Mouse (Mus musculus) ES-CJ7 (cell line): ENCODE data around the gene Tjp2.

ENCODE experiments used
- DNase-seq: peaks from one replicate; pipeline ENCODE4 v3.0.0; 2011; ENCODE audit warnings: low read depth, low spot score

Tjp2 gene

GRCm38 (mm10) chr19:24123534-24124290 is 101.1 kb downstream of the Tjp2 start:
- DNase-seq: no peak

DNA sequence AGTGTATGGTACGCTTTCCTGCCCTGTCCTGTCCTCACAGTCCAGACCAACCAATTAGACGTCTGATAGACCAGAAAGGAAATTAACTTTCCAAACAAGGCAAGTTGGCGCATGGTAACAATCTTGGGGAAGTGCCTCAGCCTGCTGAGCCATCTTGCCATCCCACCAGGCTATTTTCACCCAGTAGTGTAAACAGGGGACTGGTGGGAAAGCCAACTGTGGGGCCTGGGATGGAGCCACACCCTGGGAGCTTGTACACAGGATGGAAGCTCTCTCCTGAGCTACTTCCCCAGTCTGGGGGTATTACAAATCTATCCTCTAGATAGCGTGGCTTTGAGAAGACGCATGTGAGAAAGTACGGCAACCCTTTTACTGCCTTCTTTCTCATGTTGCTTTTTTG is 101.7 kb downstream of the Tjp2 start:
- no peak for DNase-seq

- no peak for DNase-seq
Observed at GRCm38 (mm10) chr19:24122647-24123046, 102.2 kb downstream of the Tjp2 start.

GRCm38 (mm10) chr19:24120811-24121210 is 104.0 kb downstream of the Tjp2 start:
- peak; percentile 21 for DNase-seq

- DNase-seq: no peak
Observed at GRCm38 (mm10) chr19:24118775-24119174, 106.1 kb downstream of the Tjp2 start.

DNA sequence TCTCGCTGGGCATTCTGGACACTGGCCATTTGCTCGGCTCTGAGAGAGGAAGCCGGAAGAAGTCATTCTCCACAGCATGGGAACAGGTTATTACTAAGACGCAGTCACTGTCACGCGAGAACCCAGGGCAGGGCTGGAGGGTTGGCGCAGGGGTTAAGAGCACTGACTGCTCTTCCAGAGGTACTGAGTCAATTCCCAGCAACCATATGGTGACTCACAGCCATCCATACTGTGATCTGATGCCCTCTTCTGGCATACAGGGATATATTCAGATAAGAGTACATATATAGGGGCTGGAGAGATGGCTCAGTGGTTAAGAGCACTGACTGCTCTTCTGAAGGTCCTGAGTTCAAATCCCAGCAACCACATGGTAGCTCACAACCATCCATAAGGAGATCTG is 113.2 kb downstream of the Tjp2 start:
- DNase-seq: peak; percentile 55

DNA sequence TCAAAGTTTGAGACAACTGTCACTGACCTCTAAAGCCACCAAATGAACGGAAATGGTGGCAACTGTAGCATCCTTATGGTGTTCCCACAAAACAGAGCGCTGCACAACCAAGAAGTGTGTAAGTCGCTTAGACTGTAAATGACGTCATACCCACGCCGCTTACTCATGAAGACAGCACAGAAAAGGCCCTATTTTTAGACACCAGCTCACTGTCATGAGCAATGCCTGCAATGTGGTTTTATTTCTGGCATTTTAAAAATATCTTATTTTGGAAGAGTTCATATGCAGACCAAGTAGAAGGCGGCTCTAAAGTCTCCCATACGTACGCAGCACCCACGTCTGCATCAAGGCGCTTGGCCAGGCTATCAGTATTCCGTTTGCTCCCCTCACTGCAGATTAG is 117.1 kb downstream of the Tjp2 start:
- DNase-seq: no peak

DNA sequence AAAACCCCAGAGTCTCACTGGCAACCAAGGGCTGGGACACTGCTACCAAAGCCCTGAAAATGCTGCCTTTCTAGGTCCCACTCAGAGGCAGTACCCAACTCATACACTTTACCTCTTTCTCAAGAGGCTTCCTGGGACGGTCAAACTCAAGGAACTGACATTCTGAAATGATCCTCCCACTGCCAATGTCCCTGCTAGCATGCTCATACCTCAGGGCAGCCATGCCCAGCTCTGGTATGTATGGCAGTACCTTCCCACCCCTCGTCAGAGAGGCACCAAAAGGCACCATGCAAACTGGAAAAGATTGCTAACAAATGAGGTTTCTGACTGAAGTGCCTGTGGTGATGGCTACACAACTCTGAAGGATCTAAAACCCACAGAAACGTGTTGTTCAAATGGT is 121.0 kb downstream of the Tjp2 start:
- no peak for DNase-seq

DNA sequence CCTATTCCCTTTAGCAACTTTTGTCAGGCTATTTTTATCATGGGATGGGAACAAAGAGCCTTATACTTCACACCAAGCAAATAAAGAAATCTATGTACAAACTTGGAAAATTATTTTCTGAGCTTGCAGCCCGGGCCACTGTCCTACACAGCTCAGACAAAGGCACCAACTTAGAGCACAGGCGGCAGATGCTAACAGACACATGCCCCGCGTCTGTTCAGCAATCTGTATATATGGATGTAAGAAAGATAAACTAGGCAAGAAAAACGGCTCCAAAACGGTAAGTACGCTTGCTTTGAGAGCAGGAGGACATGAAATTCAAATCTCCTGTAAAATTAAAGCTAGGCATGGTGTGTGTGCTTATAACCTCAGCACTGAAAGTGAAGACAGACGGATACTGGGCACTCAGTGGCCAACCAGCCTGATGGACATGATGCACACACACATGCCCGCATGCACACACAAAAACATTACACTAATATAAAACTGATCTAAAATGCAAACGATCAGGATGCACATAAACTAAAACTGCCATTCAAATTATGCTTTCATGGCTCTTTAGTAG is 122.2 kb downstream of the Tjp2 start:
- DNase-seq: no peak

- DNase-seq: peak; percentile 81
Observed at GRCm38 (mm10) chr19:24101183-24101582, 123.6 kb downstream of the Tjp2 start.

GRCm38 (mm10) chr19:24098691-24099090 is 126.1 kb downstream of the Tjp2 start:
- no peak for DNase-seq

- no peak for DNase-seq
Observed at GRCm38 (mm10) chr19:24097666-24098455, 127.0 kb downstream of the Tjp2 start.

GRCm38 (mm10) chr19:24092060-24092459 is 132.8 kb downstream of the Tjp2 start:
- DNase-seq: peak; percentile 41

- no peak for DNase-seq
Observed at GRCm38 (mm10) chr19:24090366-24090765, 134.5 kb downstream of the Tjp2 start.

DNA sequence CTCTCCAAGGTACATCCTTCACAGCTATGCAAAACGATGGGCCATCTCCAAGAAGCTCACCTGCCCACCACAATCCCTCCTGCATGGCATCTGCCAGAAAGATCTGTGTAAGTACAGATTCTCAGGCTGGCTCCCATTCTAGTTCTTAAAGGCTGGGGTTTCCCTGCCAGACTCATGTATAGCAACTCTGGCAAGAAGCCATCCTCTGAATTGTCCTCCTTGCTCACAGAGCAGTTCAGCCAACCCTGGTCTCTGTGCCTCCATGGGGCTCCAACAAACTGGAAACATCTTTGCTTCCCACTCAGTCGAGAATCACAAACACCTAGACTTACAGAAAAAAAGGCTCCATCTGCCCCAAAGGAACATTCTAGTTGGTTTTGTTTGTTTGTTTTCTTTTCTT is 139.5 kb downstream of the Tjp2 start:
- DNase-seq: no peak

DNA sequence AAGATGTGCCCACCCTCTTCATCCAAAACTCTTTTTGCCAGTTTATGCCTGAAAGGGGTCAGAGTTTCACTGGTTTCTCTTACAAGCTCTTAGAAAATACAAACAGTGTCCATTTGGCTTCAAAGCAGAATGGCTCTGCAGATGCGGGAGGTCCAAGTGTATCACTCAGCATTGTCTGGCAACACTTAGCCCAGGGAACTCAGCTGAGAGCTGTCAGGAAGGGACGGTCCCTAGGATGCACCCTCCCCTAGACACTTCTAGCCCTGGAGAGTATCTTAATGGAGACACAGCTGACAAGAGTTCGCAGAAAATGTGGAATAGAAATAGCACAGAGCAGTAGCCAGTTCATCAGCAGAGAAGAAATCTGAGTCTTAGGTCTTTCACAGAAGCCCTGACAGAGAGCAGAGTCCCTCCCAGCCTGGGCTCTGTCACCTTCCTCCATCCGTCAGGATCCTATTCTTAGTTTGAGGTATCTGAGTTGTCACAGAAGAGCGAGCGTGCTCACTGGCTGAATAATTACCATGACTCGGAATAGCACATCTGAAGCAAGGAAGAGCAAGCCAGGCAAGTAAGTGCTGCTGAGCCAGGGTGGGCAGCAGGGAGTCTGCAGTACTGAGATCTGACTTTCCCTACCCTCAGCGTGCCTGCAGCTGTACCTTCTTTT is 144.3 kb downstream of the Tjp2 start:
- DNase-seq: no peak

DNA sequence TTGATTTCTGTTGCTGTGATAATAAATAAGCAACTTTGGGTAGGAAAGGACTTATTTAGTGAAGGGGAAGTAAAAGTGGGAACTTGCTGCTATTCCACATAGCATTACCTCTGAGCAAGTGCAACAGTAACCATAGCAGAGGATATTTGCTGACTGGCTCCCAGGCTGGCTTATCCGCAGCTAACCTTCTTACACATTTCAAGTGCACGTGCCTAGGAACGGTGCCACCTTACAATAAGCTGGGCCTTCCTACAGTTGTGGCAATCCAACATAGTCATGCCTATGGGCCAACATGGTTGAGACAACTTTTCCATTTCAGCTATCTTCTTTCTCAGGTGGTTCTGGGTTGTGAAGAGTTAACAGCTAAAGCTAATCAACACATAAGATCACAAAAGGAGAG is 147.2 kb downstream of the Tjp2 start:
- no peak for DNase-seq

DNA sequence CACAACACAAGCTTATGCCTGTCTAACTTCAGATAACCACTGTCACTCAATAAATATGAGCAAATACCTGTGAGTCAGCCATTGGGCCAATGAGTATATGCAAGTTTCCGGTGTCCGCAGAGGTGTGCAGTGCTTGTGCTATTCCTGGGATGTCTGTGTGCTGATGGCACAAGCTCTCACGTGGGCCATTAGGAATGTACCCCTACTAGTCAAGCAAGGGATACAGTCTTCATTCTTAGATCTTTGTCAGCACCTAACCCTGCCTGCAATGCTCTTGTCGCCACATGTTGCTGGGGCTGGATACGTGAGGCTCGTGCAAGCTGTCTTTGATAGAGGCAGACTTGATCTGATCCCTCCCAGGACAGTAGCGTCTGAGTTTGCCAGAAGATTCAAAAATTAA is 148.3 kb downstream of the Tjp2 start:
- DNase-seq: no peak

- no peak for DNase-seq
Observed at GRCm38 (mm10) chr19:24075927-24076326, 148.9 kb downstream of the Tjp2 start.

GRCm38 (mm10) chr19:24073155-24073554 is 151.7 kb downstream of the Tjp2 start:
- DNase-seq: peak; percentile 77

DNA sequence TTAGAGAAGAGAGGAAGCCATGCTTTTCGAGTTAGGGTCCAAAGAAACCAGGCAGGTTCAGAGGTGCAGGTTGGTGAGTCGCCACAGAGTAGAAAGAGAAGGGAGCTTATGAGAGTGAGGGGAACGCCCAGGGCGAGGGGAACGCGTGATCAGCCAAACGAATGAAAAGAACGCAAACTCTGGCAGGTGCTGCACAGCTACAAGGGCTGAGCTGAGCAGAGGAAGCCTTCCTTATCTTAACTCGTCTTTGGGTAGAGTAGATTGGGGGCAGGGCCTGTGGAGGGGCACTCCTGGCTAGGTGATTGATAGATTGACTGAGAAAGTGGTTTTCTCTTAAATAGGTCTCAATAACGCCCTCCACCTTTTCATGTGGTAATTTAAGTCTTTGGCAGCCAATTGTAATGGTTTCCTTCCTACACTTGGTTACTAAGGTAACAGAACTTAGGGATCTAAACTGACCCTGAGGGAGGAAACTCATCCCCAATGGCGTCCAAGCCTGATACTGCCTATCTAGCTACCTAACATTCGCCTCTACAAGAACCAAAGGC is 160.4 kb downstream of the Tjp2 start:
- peak; percentile 87 for DNase-seq

GRCm38 (mm10) chr19:24063585-24063984 is 161.2 kb downstream of the Tjp2 start:
- DNase-seq: no peak
